Mouse (Mus musculus): ENCODE measurements at regions not wholly inside any gene's neighbourhood (a gene's known extent, or its start where the extent isn't known, plus 50 kb on each side); places are given as distances from the start of the nearest gene placed in this dataset.

- Histone ChIP-seq H3K27ac (no peak overlapping the region), H3K4me2 (no peak overlapping the region), H3K4me1 (peaks cover 24% of the 10 kb centered on the region), H3K9me3 (no peaks in the 10 kb centered on the region), H3K36me3 (no peaks in the 10 kb centered on the region), H3K4me3 (no peak overlapping the region), H3K9ac (no peak overlapping the region), H3K27me3 (no peaks in the 10 kb centered on the region)
- 83% methylated on average over 7 of the region's 7 CpGs for WGBS
- no peak for ATAC-seq (ENCODE audit: insufficient number of reproducible peaks, insufficient read depth, low FRiP score, low TSS enrichment, low read depth)
These were observed 65.3 kb upstream of the Hmga2 start for GRCm38 (mm10) chr10:120541618-120542017.

- no peaks in the 10 kb centered on the region for H3K27me3 ChIP-seq
- H3K27ac ChIP-seq, result no peak overlapping the region
- no peaks in the 10 kb centered on the region for H3K36me3 ChIP-seq
- H3K4me2 ChIP-seq, result no peak overlapping the region
- WGBS, result 44% methylated on average over 7 of the region's 7 CpGs
- no peak overlapping the region for H3K4me3 ChIP-seq
- ATAC-seq (ENCODE audit: insufficient number of reproducible peaks, insufficient read depth, low FRiP score, low TSS enrichment, low read depth), result no peak
- peaks cover 11% of the 10 kb centered on the region for H3K4me1 ChIP-seq
- no peaks in the 10 kb centered on the region for H3K9me3 ChIP-seq
- no peak overlapping the region for H3K9ac ChIP-seq
These were observed 62.3 kb upstream of the Hmga2 start for GRCm38 (mm10) chr10:120538561-120538960.

GRCm38 (mm10) chr10:120528406-120528805, 52.1 kb upstream of the Hmga2 start:
- Histone ChIP-seq H3K4me3 (no peak overlapping the region), H3K27me3 (no peaks in the 10 kb centered on the region), H3K36me3 (no peaks in the 10 kb centered on the region), H3K9ac (no peak overlapping the region), H3K9me3 (no peaks in the 10 kb centered on the region), H3K4me1 (peaks cover 9% of the 10 kb centered on the region), H3K27ac (no peak overlapping the region), H3K4me2 (no peak overlapping the region)
- 93% methylated on average over 5 of the region's 5 CpGs for WGBS
- ATAC-seq (ENCODE audit: insufficient number of reproducible peaks, insufficient read depth, low FRiP score, low TSS enrichment, low read depth), result no peak

GRCm38 (mm10) chr10:120527951-120528350, 51.7 kb upstream of the Hmga2 start:
- Histone ChIP-seq H3K4me3 (no peak overlapping the region), H3K9ac (no peak overlapping the region), H3K27me3 (no peaks in the 10 kb centered on the region), H3K27ac (no peak overlapping the region), H3K9me3 (no peaks in the 10 kb centered on the region), H3K4me2 (no peak overlapping the region), H3K36me3 (no peaks in the 10 kb centered on the region), H3K4me1 (peaks cover 9% of the 10 kb centered on the region)
- no peak for ATAC-seq (ENCODE audit: insufficient number of reproducible peaks, insufficient read depth, low FRiP score, low TSS enrichment, low read depth)
- 92% methylated on average over 6 of the region's 6 CpGs for WGBS

DNA sequence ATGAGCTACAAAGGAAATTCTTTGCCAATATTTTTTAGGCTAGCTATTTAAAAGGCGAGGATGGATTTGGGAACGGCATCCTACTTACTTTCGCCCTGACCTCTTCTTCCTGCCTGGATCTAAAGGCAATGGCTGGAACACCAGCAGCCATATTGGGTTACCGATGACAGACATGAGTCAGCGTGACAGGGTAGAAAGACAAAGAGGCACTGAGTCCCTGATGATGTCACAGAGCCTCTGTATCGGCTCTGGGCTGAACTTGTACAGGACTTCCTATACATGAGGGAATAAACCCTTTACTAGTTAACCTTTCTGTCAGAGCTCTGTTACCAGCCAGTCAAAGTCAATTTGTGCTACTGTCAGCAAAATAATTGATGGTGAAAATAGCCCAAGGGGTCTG, 50.7 kb upstream of the Hmga2 start:
- Histone ChIP-seq H3K4me1 (peaks cover 9% of the 10 kb centered on the region), H3K9ac (no peak overlapping the region), H3K4me2 (no peak overlapping the region), H3K27me3 (no peaks in the 10 kb centered on the region), H3K36me3 (no peaks in the 10 kb centered on the region), H3K27ac (no peak overlapping the region), H3K4me3 (no peak overlapping the region), H3K9me3 (no peaks in the 10 kb centered on the region)
- 49% methylated on average over 6 of the region's 6 CpGs for WGBS
- ATAC-seq (ENCODE audit: insufficient number of reproducible peaks, insufficient read depth, low FRiP score, low TSS enrichment, low read depth), result no peak
